Mouse (Mus musculus): Measurements from ENCODE around the gene Enah. TPM values are rescaled to one million over a fixed set of nuclear protein-coding genes. Genes with fewer than 3 reads are reported as not detected.

Gene Enah
- polyA plus RNA-seq, 1 experiment from 2014 or later, result 36.0 TPM

DNA sequence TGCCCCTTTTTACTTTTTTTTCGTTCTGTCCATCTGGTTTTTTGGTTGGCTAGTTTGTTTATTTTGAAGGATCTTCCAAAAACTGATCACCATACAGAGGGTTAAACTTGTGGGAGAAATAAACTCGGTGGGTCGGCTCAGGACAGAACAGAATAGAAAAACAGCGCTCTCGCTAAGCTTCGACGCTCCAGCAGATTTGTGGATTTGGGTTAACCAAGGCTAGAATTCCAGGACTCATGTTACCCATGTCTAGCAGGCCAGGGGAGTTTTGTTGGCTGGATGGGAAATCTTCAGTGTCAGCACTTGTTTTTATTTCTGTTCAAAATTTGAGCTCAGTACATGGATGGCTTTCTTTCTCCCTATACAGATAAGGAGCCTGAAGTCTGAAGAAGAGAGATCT is 30.0 kb upstream of the Enah start:
- H3K27ac ChIP-seq (replicated peaks), result no peak overlapping the region
- H3K9me3 ChIP-seq, result no peaks in the 10 kb centered on the region
- H3K4me3 ChIP-seq, result no peak overlapping the region
- no peaks in the 10 kb centered on the region for H3K36me3 ChIP-seq
- H3K4me1 ChIP-seq, result peaks cover 7% of the 10 kb centered on the region
- H3K27me3 ChIP-seq, result no peaks in the 10 kb centered on the region
- H3K9ac ChIP-seq (replicated peaks), result no peak overlapping the region
- no peak for ATAC-seq (replicated peaks)
- 85% methylated on average over 7 of the region's 7 CpGs for WGBS
- no peak overlapping the region for H3K4me2 ChIP-seq (replicated peaks)

DNA sequence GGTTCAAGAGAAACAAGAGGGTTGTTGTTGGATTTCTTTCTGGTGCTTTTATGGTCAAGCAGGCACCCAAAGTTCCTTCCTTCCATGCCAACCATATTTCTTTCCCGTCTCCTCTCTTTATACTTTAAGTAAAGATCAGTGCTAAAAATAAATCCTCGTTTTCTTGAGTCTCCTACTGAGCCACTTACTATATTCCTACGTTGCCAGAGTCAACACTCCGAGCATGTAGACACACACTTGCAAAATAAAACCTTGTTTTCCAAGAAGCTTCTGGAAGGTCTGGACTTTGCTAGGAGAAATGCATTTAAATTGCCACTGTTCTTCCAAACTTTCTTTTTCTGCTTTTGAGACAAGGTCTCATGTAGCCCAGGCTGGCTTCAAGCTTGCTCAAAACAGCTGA is 28.3 kb upstream of the Enah start:
- no peaks in the 10 kb centered on the region for H3K9me3 ChIP-seq
- no peak overlapping the region for H3K4me2 ChIP-seq (replicated peaks)
- WGBS, result 84% methylated on average over 4 of the region's 4 CpGs
- H3K4me1 ChIP-seq, result peaks cover 3% of the 10 kb centered on the region
- no peaks in the 10 kb centered on the region for H3K27me3 ChIP-seq
- ATAC-seq (replicated peaks), result no peak
- no peak overlapping the region for H3K4me3 ChIP-seq
- no peak overlapping the region for H3K27ac ChIP-seq (replicated peaks)
- no peaks in the 10 kb centered on the region for H3K36me3 ChIP-seq
- no peak overlapping the region for H3K9ac ChIP-seq (replicated peaks)

DNA sequence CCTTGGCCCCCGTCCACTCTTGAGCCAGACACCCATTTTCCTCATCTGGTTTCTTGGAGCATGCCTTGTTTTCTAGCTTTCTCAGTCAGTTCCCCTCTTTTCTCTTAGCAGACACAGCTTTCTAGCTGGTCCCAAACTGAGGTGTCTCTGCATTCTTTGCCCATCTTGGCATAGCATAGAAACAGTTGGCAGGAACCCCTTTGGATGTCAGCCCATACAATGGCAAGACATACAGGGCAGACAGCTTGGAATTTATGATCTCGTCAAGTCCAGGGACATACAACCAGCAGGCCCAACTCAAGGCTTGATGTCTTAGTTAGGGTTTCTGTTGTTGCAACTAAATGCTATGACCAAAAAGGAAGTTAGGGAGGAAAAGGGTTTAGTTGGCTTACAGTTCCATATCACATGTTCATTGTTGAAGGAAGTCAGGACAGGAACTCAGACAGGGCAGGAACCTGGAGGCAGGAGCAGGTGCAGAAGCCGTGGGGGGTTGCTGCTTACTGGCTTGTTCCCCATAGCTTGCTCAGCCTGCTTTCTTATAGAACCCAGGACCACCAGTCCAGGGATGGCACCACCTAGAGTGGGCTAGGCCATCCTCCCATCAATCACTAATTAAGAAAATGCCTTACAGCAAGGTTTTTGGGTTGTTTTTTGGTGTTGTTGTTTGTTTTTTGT is 27.4 kb upstream of the Enah start:
- WGBS, result 79% methylated on average over 3 of the region's 3 CpGs
- no peak overlapping the region for H3K9ac ChIP-seq (replicated peaks)
- no peaks in the 10 kb centered on the region for H3K9me3 ChIP-seq
- H3K36me3 ChIP-seq, result no peaks in the 10 kb centered on the region
- H3K27ac ChIP-seq (replicated peaks), result no peak overlapping the region
- no peak for ATAC-seq (replicated peaks)
- H3K4me1 ChIP-seq, result no peaks in the 10 kb centered on the region
- H3K4me3 ChIP-seq, result no peak overlapping the region
- H3K27me3 ChIP-seq, result no peaks in the 10 kb centered on the region
- no peak overlapping the region for H3K4me2 ChIP-seq (replicated peaks)

DNA sequence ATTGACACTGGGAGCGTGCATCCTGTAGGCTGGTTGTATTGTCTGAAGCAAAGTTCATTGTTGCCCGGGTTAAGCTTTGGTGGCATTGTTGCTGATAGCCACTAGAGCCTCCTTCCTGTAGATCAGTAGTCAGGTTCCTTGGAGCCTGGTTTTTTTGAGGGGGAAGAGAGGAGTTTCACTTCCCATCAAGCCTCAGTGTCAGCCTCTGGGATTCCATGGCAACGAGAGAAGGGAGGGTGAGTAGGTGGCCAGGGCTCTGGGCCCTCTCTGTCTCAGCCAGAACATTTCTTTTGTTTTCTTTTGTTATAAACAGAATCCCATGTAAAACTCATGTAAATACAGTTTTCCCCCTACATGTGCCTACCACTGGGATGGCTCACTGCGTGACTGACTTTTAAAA is 25.4 kb upstream of the Enah start:
- no peaks in the 10 kb centered on the region for H3K27me3 ChIP-seq
- no peak overlapping the region for H3K9ac ChIP-seq (replicated peaks)
- no peaks in the 10 kb centered on the region for H3K36me3 ChIP-seq
- no peak overlapping the region for H3K27ac ChIP-seq (replicated peaks)
- no peaks in the 10 kb centered on the region for H3K9me3 ChIP-seq
- ATAC-seq (replicated peaks), result no peak
- no peak overlapping the region for H3K4me3 ChIP-seq
- no peak overlapping the region for H3K4me2 ChIP-seq (replicated peaks)
- WGBS, result 73% methylated on average over 4 of the region's 4 CpGs
- no peaks in the 10 kb centered on the region for H3K4me1 ChIP-seq

DNA sequence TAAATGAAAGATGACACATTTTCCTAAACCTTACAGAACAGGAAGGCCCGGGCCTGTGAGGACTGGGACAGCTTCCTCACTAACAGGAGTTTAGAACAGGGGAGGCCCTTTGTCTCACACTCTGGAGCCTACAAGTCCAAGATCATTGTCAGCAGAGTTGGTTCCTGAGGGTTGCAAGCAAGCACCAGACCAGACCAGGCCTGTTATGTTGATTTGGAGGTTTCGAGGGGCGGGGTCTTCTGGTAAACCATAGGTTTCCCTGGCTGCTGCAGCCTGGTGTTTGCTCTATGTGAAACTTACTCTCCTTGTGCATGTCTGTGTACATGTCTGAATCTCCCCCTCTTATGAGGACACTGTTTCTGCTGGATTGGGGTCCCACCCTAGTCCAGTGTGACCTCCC is 20.7 kb upstream of the Enah start:
- WGBS, result 97% methylated on average over 3 of the region's 3 CpGs

DNA sequence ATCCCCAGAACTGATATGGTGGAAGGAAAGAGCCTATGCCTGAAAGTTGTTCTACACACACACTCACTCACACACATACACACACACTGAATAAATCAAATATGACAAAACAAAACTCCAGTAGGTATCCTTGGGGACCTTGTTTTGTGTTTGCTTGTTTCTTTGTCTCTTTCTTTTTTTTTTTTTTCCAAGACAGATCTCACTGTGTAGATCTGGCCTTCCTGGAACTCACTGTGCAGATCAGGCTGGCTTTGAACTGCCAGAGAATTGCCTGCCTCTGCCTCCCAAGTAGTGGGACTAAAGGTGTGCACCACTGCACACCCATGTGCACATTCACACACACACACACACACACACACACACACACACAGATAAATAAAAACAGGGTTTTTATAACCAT is 12.0 kb upstream of the Enah start:
- no peaks in the 10 kb centered on the region for H3K36me3 ChIP-seq
- H3K4me2 ChIP-seq (replicated peaks), result no peak overlapping the region
- H3K9me3 ChIP-seq, result no peaks in the 10 kb centered on the region
- H3K27me3 ChIP-seq, result no peaks in the 10 kb centered on the region
- no peak for ATAC-seq (replicated peaks)
- H3K27ac ChIP-seq (replicated peaks), result no peak overlapping the region
- no peak overlapping the region for H3K9ac ChIP-seq (replicated peaks)
- no peaks in the 10 kb centered on the region for H3K4me1 ChIP-seq
- no peak overlapping the region for H3K4me3 ChIP-seq

More for the DNA sequence above, 20.7 kb upstream of the Enah start:
- Histone ChIP-seq H3K27ac (replicated peaks) (no peak overlapping the region), H3K9me3 (no peaks in the 10 kb centered on the region), H3K36me3 (no peaks in the 10 kb centered on the region), H3K4me1 (no peaks in the 10 kb centered on the region), H3K4me3 (no peak overlapping the region), H3K9ac (replicated peaks) (no peak overlapping the region), H3K4me2 (replicated peaks) (no peak overlapping the region), H3K27me3 (no peaks in the 10 kb centered on the region)
- ATAC-seq (replicated peaks), result no peak

DNA sequence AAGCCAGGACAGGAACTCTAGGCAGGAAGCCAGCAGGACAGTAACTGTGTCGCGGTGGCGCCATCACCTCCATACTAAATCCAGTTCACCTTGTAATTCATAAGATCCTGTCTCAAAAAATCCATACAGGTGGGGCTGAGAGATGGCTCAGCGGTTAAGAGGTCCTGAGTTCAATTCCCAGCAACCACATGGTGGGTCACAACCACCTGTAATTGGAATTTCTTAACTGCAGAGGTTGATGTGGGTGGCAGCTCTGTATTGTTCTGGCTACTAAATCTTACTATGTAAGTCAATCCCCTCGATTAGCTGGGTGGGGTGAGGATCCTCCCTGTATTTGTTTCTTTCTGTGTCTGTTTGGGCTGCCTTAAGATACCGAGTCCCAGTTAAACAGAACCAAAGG is 11.3 kb upstream of the Enah start:
- no peaks in the 10 kb centered on the region for H3K4me1 ChIP-seq
- H3K27me3 ChIP-seq, result no peaks in the 10 kb centered on the region
- no peaks in the 10 kb centered on the region for H3K36me3 ChIP-seq
- no peak overlapping the region for H3K4me3 ChIP-seq
- H3K4me2 ChIP-seq (replicated peaks), result no peak overlapping the region
- 80% methylated on average over 6 of the region's 6 CpGs for WGBS
- ATAC-seq (replicated peaks), result no peak
- H3K9ac ChIP-seq (replicated peaks), result no peak overlapping the region
- no peak overlapping the region for H3K27ac ChIP-seq (replicated peaks)
- no peaks in the 10 kb centered on the region for H3K9me3 ChIP-seq

DNA sequence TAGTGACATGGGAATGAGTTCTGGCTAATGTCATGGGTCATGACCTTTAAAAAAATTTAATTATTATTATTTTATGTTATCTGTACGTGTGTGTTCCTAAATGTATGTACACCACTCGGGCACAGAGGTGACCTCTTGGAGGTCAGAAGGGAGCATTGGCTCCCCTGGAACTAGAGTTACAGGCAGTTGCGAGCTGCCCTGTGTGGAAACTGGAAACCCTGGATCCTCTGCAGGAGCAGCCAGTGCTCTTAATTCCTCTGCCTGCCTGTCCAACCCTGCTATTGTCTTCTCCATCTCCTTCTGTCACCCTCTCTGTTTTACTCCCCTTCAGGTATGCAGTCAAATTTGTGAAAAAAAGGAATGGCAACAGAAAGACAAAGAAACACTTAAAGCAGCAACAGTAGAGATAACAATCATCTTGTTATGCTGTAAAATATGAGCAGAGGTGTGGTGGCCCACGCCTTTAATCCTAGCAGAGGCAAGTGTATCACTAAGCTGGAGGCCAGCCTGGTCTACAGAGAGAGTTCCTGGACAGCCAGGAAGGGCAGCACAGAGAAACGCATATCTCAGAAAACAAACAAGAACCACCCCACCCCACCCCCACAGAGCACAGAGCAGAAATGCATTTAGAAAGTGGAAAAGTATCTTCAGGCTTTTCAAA is 10.3 kb upstream of the Enah start:
- H3K4me1 ChIP-seq, result no peaks in the 10 kb centered on the region
- H3K4me2 ChIP-seq (replicated peaks), result no peak overlapping the region
- 77% methylated on average over 5 of the region's 5 CpGs for WGBS
- H3K27ac ChIP-seq (replicated peaks), result no peak overlapping the region
- no peaks in the 10 kb centered on the region for H3K27me3 ChIP-seq
- no peak overlapping the region for H3K4me3 ChIP-seq
- H3K9ac ChIP-seq (replicated peaks), result no peak overlapping the region
- no peaks in the 10 kb centered on the region for H3K9me3 ChIP-seq
- no peaks in the 10 kb centered on the region for H3K36me3 ChIP-seq
- ATAC-seq (replicated peaks), result no peak

DNA sequence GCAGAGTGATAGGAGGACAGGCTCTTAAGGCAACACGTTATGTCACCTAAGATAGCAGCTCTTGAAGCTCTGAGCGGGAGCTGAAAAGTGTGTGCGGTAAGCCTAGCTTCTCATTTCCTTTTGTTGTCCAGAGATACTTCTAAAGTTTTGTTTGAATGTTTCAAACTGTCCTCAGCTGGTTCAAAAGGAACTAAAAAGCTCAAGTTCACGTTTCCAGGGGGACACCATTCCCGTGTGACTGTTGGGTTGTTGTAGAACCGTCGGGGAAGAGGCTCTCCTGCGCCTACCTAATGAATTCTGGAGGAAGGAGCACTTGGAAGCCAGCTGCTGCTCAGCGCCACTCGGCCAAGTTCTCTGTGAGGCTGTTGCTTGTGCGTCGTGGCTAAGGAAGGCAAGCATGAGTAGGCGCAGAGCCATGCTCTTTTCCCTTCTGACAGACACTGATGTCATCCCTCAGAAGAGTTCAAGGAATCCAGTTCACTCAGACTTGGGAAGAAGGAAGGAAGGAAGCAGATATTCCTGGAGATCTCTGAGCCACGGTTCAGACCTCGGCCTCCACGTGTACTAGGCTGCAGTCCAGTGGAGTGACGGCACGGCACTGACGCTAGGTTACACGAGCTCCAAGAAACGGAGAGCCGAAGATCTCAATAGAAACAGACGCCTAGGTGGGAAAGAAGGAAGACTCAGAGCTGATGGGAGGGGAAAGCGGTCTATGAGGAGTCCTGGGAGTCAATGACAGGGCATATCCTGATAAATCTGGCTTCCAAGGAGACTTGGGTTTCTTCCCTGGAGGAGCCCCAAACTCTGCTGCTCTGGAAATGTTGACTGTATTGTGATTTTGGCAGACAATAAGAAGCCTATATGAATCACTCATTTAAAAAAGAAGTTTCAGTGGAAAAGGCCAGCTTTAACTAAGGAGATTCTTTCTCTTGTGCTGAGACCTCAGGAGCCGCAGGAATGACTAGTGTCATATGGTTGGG is 8.7 kb upstream of the Enah start:
- Histone ChIP-seq H3K9ac (replicated peaks) (no peak overlapping the region), H3K27ac (replicated peaks) (no peak overlapping the region), H3K4me1 (no peaks in the 10 kb centered on the region), H3K27me3 (no peaks in the 10 kb centered on the region), H3K4me3 (no peak overlapping the region), H3K36me3 (no peaks in the 10 kb centered on the region), H3K4me2 (replicated peaks) (no peak overlapping the region), H3K9me3 (no peaks in the 10 kb centered on the region)
- ATAC-seq (replicated peaks), result no peak
- WGBS, result 85% methylated on average over 25 of the region's 25 CpGs

DNA sequence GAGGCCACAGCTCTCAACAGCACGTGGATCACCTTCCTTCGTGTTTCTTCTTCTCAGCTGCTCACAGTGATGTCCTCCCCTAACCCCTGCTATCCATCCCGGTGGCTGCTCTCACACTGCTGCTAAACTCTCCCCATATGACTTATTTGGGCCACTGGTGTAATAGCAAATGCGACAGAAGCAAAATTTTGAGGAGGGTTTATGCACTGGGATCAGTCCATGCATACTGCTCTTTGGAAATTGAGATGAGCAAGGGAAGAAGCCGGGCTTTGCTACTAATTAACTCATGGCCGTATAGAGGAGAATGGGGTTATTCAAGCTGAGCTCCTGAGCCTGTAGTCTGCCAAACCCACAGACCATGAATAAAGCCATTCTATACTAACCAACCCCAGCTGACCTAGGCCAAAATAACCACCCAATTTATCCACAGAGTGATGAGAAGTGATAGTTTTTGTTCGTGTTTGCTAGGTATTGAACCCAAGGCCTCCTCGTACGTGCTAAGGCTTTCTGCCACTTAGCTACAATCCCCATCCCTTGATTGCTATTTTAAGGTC is 7.7 kb upstream of the Enah start:
- H3K4me2 ChIP-seq (replicated peaks), result no peak overlapping the region
- no peak for ATAC-seq (replicated peaks)
- no peaks in the 10 kb centered on the region for H3K4me1 ChIP-seq
- no peaks in the 10 kb centered on the region for H3K36me3 ChIP-seq
- no peaks in the 10 kb centered on the region for H3K27me3 ChIP-seq
- no peak overlapping the region for H3K9ac ChIP-seq (replicated peaks)
- no peak overlapping the region for H3K27ac ChIP-seq (replicated peaks)
- no peaks in the 10 kb centered on the region for H3K9me3 ChIP-seq
- 38% methylated on average over 9 of the region's 9 CpGs for WGBS
- H3K4me3 ChIP-seq, result no peak overlapping the region

DNA sequence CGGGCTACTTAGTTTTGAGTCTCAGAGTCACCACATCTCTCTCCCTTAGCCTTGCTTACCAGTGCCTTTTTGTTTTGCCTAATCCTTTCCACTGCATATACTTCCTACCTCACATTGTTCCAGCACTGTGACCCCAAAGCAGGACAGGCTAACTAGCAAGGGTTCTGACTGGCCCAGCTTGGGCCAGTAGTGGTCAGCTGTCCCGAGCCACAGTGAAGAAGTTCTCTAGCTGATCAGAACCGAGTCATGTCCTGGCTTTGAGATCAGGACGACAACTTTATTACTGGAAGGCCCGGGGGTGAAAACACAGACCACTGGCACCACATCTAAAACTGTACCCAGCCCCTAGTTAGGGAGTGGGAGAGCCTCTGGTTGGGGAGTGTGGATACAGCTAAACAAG is 7.0 kb upstream of the Enah start:
- ATAC-seq (replicated peaks), result no peak
- no peaks in the 10 kb centered on the region for H3K36me3 ChIP-seq
- no peaks in the 10 kb centered on the region for H3K27me3 ChIP-seq
- H3K4me1 ChIP-seq, result 0 out of 2 replicates have a peak, but pooled peaks cover under 1% of the 10 kb centered on the region
- H3K4me2 ChIP-seq (replicated peaks), result no peak overlapping the region
- no peak overlapping the region for H3K9ac ChIP-seq (replicated peaks)
- no peak overlapping the region for H3K4me3 ChIP-seq
- H3K9me3 ChIP-seq, result no peaks in the 10 kb centered on the region
- WGBS, result 88% methylated on average over 5 of the region's 5 CpGs
- H3K27ac ChIP-seq (replicated peaks), result no peak overlapping the region

DNA sequence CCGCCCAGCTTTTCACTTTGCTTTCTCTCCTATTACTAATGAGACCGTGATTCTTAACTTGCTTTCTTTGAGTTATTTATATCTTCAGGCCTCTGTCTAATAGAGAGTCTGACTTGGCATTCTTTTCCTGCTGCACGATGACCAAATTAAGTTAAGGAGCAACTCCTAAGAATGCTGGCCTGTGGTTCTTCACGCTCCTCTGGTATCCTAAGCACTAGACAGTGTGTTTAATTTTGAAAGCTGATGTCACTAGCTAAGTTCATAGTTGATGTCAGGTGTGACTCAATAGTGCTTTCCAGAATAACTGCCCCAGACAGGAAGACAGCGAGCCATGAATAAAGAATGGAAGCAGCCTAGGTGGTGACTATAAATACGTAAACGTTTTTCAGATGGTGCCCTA is 6.3 kb upstream of the Enah start:
- Histone ChIP-seq H3K4me3 (no peak overlapping the region), H3K9me3 (no peaks in the 10 kb centered on the region), H3K4me1 (peaks cover 8% of the 10 kb centered on the region), H3K4me2 (replicated peaks) (no peak overlapping the region), H3K27ac (replicated peaks) (no peak overlapping the region), H3K9ac (replicated peaks) (no peak overlapping the region), H3K27me3 (no peaks in the 10 kb centered on the region), H3K36me3 (no peaks in the 10 kb centered on the region)
- ATAC-seq (replicated peaks), result no peak
- WGBS, result 64% methylated on average over 7 of the region's 7 CpGs

Data from forebrain, embryonic 15.5 days (tissue).